Mouse (Mus musculus) embryonic facial prominence, embryonic 15.5 days (tissue): ENCODE measurements at regions not wholly inside any gene's neighbourhood (a gene's known extent, or its start where the extent isn't known, plus 50 kb on each side); places are given as distances from the start of the nearest gene placed in this dataset.

Experiments
- ATAC-seq: fragments of 200-750 bp; cut with Nextera tagmentation; 2 replicates; pipeline ENCODE4 v1.8.0; 2017; ENCODE audit warnings: low read depth, moderate TSS enrichment; ENCODE audit not compliant: insufficient number of reproducible peaks, low FRiP score, low TSS enrichment
- H3K27ac ChIP-seq: fragments of 300-500 bp; sonication (generic); replicated peaks from 2 replicates; pipeline ENCODE4 v1.5.1; 2015; ENCODE audit warnings: mild to moderate bottlenecking, inconsistent platforms
- H3K27me3 ChIP-seq: fragments of 300-500 bp; sonication (generic); 2 replicates; pipeline ENCODE4 v1.6.1; 2015; ENCODE audit warnings: inconsistent platforms
- H3K36me3 ChIP-seq: fragments of 300-500 bp; sonication (generic); 2 replicates; pipeline ENCODE4 v1.6.1; 2015; ENCODE audit warnings: mild to moderate bottlenecking, inconsistent platforms
- H3K4me1 ChIP-seq: fragments of 300-500 bp; sonication (generic); 2 replicates; pipeline ENCODE4 v1.6.1; 2015; ENCODE audit warnings: inconsistent platforms
- H3K4me2 ChIP-seq: fragments of 300-500 bp; sonication (generic); replicated peaks from 2 replicates; pipeline ENCODE4 v1.6.1; 2015; ENCODE audit warnings: mild to moderate bottlenecking, inconsistent platforms
- H3K4me3 ChIP-seq: fragments of 300-500 bp; sonication (generic); replicated peaks from 2 replicates; pipeline ENCODE4 v1.5.1; 2015; ENCODE audit warnings: mild to moderate bottlenecking, inconsistent platforms
- H3K9ac ChIP-seq: fragments of 300-500 bp; sonication (generic); 2 replicates; pipeline ENCODE4 v1.6.1; 2015; ENCODE audit warnings: inconsistent platforms
- H3K9me3 ChIP-seq: fragments of 300-500 bp; sonication (generic); replicated peaks from 2 replicates; pipeline ENCODE4 v1.6.1; 2016; ENCODE audit warnings: inconsistent platforms
- WGBS: fragments of 180-500 bp; shearing (Covaris S2); methylation state at CpG from one replicate; pipeline ENCODE4 v1.1.7; 2015; 5-methylcytosine and 5-hydroxymethylcytosine counted together

DNA sequence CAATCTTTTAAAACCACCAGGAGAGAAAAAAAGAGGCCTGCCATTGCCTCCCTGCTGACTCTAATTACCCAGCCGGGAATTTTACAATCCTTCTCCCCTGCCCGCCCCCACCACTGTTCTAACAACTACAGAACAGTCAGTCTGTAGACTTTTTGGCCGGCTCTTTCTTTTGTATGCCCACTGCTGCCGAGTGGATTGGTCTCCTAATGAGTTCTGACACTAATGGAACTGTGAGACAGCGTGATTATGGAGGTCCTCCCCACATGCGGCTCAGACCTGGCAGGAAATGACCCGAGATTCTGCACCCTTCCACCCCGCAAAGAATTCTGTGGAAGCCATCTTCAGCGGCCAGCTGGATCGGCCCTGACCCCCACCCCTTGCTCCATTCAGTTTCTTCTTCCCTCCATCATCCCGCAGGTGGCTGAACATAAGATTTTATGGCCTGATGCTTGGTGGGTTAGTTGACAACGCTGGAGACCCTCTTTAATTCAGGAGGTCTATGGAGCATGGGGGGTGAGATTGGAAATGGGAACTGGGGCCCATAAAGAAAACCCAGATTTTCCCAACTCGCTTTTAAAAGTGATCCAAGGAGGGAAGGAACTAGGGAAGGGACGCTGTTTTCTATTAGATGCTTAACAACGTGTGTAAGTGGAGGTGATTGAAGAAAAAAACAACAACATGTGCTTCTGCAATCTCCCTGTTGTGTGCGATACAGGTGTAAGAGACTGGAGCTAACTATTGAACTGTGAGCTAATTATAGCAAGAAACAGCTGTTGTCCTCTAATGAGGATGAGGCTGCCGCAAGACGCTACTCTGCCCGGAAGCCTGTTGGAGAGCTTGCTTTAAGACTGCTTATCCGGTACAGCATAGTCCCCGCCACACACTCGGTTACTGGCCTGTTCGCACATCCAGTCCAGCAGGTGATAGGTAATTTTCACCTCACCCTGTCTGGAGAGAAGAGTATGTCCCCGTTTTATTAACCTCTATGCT, 323.6 kb downstream of the Icos start:
- Histone ChIP-seq H3K27me3 (peaks cover 4% of the 10 kb centered on the region; the same call in 1 of the 2 replicates), H3K9ac (no peak overlapping the region), H3K4me3 (no peak overlapping the region), H3K4me2 (no peak overlapping the region), H3K9me3 (no peaks in the 10 kb centered on the region), H3K27ac (no peak overlapping the region), H3K36me3 (no peaks in the 10 kb centered on the region), H3K4me1 (peaks cover 16% of the 10 kb centered on the region)
- peak; percentile 43; the same call in 1 of the 2 replicates for ATAC-seq
- 42% methylated on average over 24 of the region's 24 CpGs for WGBS

DNA sequence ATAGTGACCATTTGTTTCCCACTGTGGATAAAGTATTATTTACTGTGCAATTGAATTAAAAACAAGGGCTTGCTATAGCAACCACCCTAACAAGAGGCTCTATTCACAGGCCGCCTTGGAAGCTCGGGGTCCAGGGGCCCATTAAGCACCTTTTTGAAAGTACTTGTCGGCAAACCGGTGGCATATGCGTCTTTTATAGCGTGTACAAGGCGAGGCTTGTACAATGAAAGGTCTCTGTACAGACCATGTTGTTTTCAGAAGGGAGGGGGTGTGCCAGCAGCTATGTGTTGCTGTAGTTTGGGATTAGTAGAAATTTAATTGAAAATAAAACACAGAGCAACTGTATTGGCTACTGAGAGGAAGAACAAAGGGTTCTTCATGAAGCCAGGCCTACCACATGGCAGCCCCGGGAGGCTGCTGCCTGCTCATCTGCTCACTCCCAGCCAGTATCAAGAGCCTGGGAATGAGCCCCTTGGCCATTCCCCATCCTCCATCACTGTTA, 324.9 kb downstream of the Icos start:
- Histone ChIP-seq H3K36me3 (no peaks in the 10 kb centered on the region), H3K9ac (no peak overlapping the region), H3K4me2 (no peak overlapping the region), H3K4me3 (no peak overlapping the region), H3K27ac (no peak overlapping the region), H3K4me1 (peaks cover 16% of the 10 kb centered on the region), H3K9me3 (no peaks in the 10 kb centered on the region), H3K27me3 (peaks cover 4% of the 10 kb centered on the region; the same call in 1 of the 2 replicates)
- WGBS = 64% methylated on average over 8 of the region's 8 CpGs
- no peak for ATAC-seq

DNA sequence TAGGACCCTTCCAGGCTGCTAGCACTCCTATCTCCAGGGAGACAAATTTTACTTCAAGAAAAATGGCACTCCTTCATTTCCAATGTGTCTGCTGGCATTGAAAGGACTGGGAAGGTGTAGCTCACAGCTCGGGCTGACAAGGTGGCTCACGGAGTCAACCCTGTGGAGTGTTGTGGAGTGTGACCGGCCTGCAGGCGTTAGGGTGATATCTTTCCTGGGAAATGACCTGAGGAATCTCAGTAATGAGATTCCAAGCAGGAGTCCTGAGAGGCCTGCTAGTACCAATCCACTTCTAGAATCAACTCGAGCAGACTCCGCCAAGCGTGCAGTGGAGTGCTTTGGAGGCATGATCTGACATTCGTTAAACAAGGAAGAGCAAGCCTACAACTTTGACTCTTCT, 328.6 kb downstream of the Icos start:
- H3K4me1 ChIP-seq = no peaks in the 10 kb centered on the region
- WGBS = 82% methylated on average over 8 of the region's 8 CpGs
- H3K4me2 ChIP-seq = no peak overlapping the region
- no peaks in the 10 kb centered on the region for H3K9me3 ChIP-seq
- ATAC-seq = no peak
- peaks cover 4% of the 10 kb centered on the region; the same call in 1 of the 2 replicates for H3K27me3 ChIP-seq
- H3K4me3 ChIP-seq = no peak overlapping the region
- H3K27ac ChIP-seq = no peak overlapping the region
- H3K36me3 ChIP-seq = no peaks in the 10 kb centered on the region
- no peak overlapping the region for H3K9ac ChIP-seq

DNA sequence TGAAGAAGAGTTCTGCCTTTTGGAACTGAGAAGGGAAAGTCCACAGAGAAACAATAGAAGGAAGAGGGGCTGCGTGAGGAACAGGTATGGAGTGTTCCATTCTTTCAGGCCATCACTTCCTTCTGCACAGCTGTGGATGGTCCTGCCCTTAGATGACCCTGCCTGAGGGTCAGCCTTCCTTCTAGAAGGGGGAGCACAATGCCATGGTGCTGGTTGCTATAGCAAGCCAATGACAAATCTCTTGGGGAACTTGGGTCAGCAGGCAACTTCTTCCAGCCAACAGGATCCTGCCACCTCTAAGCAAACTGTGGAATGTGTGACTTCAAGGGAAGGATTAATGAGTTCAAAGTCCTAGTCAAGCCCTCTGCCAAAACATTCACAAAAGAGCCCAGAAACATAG, 329.1 kb upstream of the Pard3b start:
- Histone ChIP-seq H3K27me3 (no peaks in the 10 kb centered on the region), H3K4me1 (no peaks in the 10 kb centered on the region), H3K4me3 (no peak overlapping the region), H3K9ac (no peak overlapping the region), H3K27ac (no peak overlapping the region), H3K4me2 (no peak overlapping the region), H3K36me3 (no peaks in the 10 kb centered on the region), H3K9me3 (no peaks in the 10 kb centered on the region)
- WGBS = 63% methylated on average over 1 of the region's 1 CpGs
- no peak for ATAC-seq

DNA sequence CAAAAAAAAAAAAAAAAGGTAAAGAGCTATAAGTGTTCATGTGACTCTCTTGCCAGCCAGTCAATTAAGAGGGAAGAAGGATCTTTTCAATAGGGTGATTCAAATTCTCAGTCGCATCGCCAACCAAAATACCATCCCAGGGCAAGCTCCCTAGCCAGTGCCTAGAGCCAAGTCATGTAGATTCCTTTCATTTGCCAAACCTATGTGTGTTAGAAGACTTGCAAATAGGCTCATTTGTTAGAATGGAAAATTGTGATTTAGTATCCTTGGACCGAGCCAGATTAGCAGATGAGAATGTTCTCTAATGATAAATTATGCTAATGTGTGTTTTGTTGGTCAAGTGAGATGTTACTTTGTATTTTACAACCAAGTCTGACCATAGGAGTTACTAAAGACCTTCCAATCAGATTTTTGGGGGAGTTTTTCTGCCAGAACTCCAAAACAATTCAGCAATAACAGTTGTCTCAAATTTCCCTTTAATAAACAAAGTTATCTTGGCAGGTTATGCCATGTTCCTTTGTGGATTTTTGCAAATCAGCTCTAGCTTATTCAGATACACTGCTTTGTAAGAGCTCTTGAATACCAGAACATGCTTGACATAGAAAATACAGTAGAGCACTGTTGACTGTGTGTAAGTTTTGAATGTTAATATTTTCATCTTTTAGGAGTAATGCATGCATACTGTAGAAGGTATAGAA, 328.4 kb upstream of the Pard3b start:
- no peaks in the 10 kb centered on the region for H3K36me3 ChIP-seq
- H3K27me3 ChIP-seq = no peaks in the 10 kb centered on the region
- no peak overlapping the region for H3K9ac ChIP-seq
- H3K27ac ChIP-seq = no peak overlapping the region
- H3K4me3 ChIP-seq = no peak overlapping the region
- ATAC-seq = no peak
- no peaks in the 10 kb centered on the region for H3K9me3 ChIP-seq
- no peaks in the 10 kb centered on the region for H3K4me1 ChIP-seq
- no peak overlapping the region for H3K4me2 ChIP-seq
- 78% methylated on average over 3 of the region's 3 CpGs for WGBS

DNA sequence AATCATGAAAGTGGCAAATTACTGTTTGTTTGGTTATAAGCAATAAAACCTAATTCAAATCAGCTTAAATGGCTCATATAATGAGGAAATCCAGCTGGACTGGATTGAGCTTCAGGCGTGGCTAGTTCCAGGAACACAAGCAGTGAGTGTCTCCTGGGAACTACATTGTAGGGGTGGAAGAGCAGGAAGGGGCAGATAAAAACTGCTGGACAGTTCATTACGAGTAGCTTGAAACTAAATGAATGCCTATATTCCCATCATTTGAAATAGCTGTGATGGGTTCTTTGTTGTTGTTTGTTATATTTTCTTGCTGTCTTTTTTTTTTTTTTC, 327.9 kb upstream of the Pard3b start:
- Histone ChIP-seq H3K9ac (no peak overlapping the region), H3K36me3 (no peaks in the 10 kb centered on the region), H3K27me3 (no peaks in the 10 kb centered on the region), H3K4me1 (no peaks in the 10 kb centered on the region), H3K4me3 (no peak overlapping the region), H3K27ac (no peak overlapping the region), H3K9me3 (no peaks in the 10 kb centered on the region), H3K4me2 (no peak overlapping the region)
- WGBS = 57% methylated on average over 2 of the region's 2 CpGs
- no peak for ATAC-seq

DNA sequence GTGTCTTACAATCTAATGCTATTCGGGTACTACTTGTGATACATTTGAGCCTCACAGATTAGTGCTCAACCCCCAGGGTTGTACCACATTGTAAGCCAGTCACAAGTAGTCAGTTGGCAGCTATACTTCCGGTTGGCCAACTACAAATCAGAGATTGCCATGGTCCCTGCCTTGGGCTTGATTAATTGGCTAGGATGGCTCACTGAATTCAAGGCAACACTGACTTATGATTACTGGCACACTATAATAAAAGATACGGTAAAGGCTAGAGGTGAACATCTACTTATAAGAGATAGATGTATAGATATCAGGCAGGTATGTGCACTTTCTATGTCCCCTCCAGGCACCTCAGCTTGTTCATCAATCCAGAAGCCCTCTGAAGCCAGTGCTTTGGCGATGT, 325.4 kb upstream of the Pard3b start:
- WGBS = 84% methylated on average over 4 of the region's 4 CpGs
- no peak overlapping the region for H3K27ac ChIP-seq
- no peak for ATAC-seq
- H3K4me1 ChIP-seq = 0 out of 2 replicates have a peak, but pooled peaks cover 2% of the 10 kb centered on the region
- no peak overlapping the region for H3K4me2 ChIP-seq
- no peaks in the 10 kb centered on the region for H3K36me3 ChIP-seq
- H3K27me3 ChIP-seq = no peaks in the 10 kb centered on the region
- H3K9ac ChIP-seq = no peak overlapping the region
- no peak overlapping the region for H3K4me3 ChIP-seq
- no peaks in the 10 kb centered on the region for H3K9me3 ChIP-seq

DNA sequence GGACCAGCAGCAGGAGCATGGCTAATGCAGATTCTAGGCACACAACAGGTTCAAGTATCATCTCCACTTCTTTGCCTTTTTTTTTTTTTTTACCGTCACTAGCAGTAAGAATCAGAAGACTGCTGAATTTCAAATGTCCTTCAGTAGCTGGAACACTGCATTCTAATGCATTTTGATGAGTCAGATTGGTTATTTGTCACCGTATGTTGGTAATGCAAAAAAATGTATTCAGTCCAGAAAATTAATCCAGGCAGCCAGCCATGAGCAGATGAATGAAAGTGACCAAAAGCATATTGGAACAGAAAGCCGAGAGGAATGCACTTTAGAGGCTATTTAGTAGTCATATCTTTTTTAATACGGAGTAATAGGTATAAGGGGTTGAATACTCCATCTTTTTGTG, 322.4 kb upstream of the Pard3b start:
- no peak overlapping the region for H3K4me3 ChIP-seq
- no peaks in the 10 kb centered on the region for H3K9me3 ChIP-seq
- H3K27ac ChIP-seq = no peak overlapping the region
- no peaks in the 10 kb centered on the region for H3K36me3 ChIP-seq
- H3K9ac ChIP-seq = no peak overlapping the region
- 0 out of 2 replicates have a peak, but pooled peaks cover 5% of the 10 kb centered on the region for H3K4me1 ChIP-seq
- H3K4me2 ChIP-seq = no peak overlapping the region
- H3K27me3 ChIP-seq = no peaks in the 10 kb centered on the region
- 58% methylated on average over 4 of the region's 4 CpGs for WGBS
- ATAC-seq = no peak

DNA sequence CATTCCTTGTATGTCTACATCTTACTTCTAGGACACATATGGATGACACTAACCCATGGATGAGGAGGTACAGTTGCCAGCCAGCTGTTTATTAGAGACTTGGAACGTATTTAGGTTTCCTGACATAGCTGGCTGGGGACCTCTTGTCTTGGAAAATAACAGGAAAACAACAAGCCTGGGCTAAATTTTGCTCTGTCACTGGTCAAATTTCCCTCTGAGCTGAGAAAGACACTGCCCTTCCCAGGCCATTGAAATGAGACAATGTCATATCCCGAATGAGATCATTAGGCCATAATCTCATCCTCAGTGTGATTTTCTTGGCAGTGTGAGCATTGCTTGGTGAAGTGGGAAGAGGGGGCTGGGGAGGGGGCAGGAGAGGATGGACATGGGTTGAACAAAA, 321.9 kb upstream of the Pard3b start:
- no peak for ATAC-seq
- Histone ChIP-seq H3K4me3 (no peak overlapping the region), H3K27ac (no peak overlapping the region), H3K27me3 (no peaks in the 10 kb centered on the region), H3K9ac (no peak overlapping the region), H3K4me1 (peaks cover 9% of the 10 kb centered on the region; the same call in 1 of the 2 replicates), H3K36me3 (no peaks in the 10 kb centered on the region), H3K9me3 (no peaks in the 10 kb centered on the region), H3K4me2 (no peak overlapping the region)
- WGBS = 68% methylated on average over 2 of the region's 2 CpGs

DNA sequence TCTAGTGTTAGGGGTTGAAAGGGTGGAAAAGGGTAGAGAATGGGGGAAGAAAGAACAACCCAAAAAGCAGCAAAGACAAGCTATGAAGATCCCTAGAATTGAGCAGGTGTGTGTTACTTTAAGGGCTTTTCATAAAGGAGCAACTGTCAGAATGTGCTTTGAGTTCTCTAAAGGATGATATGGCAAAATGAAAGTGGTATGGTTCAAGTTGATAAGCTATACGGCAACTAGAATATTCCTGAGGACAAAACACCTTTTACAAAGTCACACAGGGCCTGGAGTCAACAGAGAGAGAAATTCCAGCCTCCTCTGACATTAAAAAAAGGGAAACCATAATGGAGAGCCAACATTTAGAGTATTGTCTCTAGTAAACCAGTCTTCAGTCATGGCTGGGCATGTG, 320.6 kb upstream of the Pard3b start:
- H3K27ac ChIP-seq = no peak overlapping the region
- peaks cover 11% of the 10 kb centered on the region; the same call in 1 of the 2 replicates for H3K4me1 ChIP-seq
- WGBS = 97% methylated on average over 1 of the region's 1 CpGs
- no peak overlapping the region for H3K4me3 ChIP-seq
- H3K36me3 ChIP-seq = no peaks in the 10 kb centered on the region
- H3K4me2 ChIP-seq = no peak overlapping the region
- ATAC-seq = no peak
- H3K9me3 ChIP-seq = no peaks in the 10 kb centered on the region
- no peak overlapping the region for H3K9ac ChIP-seq
- no peaks in the 10 kb centered on the region for H3K27me3 ChIP-seq

DNA sequence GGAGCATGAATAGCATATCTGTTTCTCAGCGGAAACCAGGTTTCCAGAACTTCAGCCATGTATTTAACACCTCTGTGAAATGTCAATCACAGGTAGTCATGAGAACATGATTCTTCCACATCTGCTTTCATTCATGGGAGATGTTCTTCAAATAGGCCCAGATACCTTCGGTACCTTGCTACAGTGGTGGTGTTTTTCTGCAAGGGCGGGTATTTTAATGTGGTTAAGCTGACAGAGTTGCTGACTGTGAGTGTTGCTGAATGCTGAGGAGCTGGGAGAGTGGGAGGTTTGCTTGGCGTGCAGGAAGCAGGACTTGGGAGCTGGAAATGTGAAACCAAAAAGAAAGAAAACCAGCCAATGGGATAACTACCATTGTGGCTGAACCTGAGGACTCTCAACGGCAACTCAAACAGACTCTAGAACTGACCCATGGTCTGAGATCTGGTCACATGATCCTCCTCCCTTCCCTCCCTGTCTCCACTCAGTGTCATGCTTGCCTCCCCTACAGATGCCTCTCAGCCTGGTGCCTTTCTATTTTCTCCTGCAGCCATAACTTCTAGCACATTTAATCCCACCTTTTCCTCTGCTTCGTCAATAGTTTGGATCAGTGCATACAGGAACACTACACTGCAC, 317.0 kb upstream of the Pard3b start:
- no peak for ATAC-seq
- 47% methylated on average over 6 of the region's 6 CpGs for WGBS
- H3K4me2 ChIP-seq = no peak overlapping the region
- peaks cover 11% of the 10 kb centered on the region; the same call in 1 of the 2 replicates for H3K4me1 ChIP-seq
- no peaks in the 10 kb centered on the region for H3K27me3 ChIP-seq
- H3K9ac ChIP-seq = no peak overlapping the region
- H3K9me3 ChIP-seq = no peaks in the 10 kb centered on the region
- no peak overlapping the region for H3K27ac ChIP-seq
- no peaks in the 10 kb centered on the region for H3K36me3 ChIP-seq
- H3K4me3 ChIP-seq = no peak overlapping the region
